Mouse (Mus musculus) lung, postnatal 0 days (tissue): ENCODE data around the gene Pgpep1. TPM values are rescaled to one million over a fixed set of nuclear protein-coding genes. Genes with fewer than 3 reads are reported as not detected.

Source experiments
- ATAC-seq: fragments of 200-750 bp; cut with Nextera tagmentation; 2 replicates; pipeline ENCODE4 v1.8.0; 2017; ENCODE audit warnings: moderate library complexity
- DNase-seq: peaks from one replicate; pipeline ENCODE4 v3.0.0-alpha.2; 2016; ENCODE audit warnings: low spot score
- H3K27ac ChIP-seq: fragments of 300-500 bp; sonication (generic); 2 replicates; pipeline ENCODE4 v1.5.1; 2014; ENCODE audit warnings: antibody characterized with exemption, mild to moderate bottlenecking, low read length, mixed read lengths
- H3K27me3 ChIP-seq: fragments of 300-500 bp; sonication (generic); replicated peaks from 2 replicates; pipeline ENCODE4 v1.6.1; 2014; ENCODE audit warnings: low read length, mixed read lengths; ENCODE audit not compliant: insufficient read depth
- H3K36me3 ChIP-seq: fragments of 300-500 bp; sonication (generic); 2 replicates; pipeline ENCODE4 v1.6.1; 2014; ENCODE audit warnings: low read length, mixed read lengths; ENCODE audit not compliant: insufficient read depth
- H3K4me1 ChIP-seq: fragments of 300-500 bp; sonication (generic); 2 replicates; pipeline ENCODE4 v1.6.1; 2014; ENCODE audit warnings: antibody characterized with exemption, low read depth, low read length, mixed read lengths; ENCODE audit not compliant: insufficient read depth
- H3K4me2 ChIP-seq: fragments of 300-500 bp; sonication (generic); replicated peaks from 2 replicates; pipeline ENCODE4 v1.6.1; 2014; ENCODE audit warnings: low read depth, mild to moderate bottlenecking, low read length, moderate library complexity, mixed read lengths
- H3K4me3 ChIP-seq: fragments of 300-500 bp; sonication (generic); 2 replicates; pipeline ENCODE4 v1.5.1; 2014; ENCODE audit warnings: low read depth, low read length
- H3K9ac ChIP-seq: fragments of 300-500 bp; sonication (generic); replicated peaks from 2 replicates; pipeline ENCODE4 v1.6.1; 2014; ENCODE audit warnings: low read depth, mild to moderate bottlenecking
- H3K9me3 ChIP-seq: fragments of 300-500 bp; sonication (generic); 2 replicates; pipeline ENCODE4 v1.6.1; 2016; ENCODE audit warnings: low read length, mixed read lengths
- CTCF ChIP-seq: IDR thresholded peaks from 2 replicates; pipeline ENCODE4 v1.5.1; 2016; ENCODE audit warnings: antibody characterized with exemption, mild to moderate bottlenecking
- EP300 ChIP-seq: IDR thresholded peaks from 2 replicates; pipeline ENCODE4 v1.6.1; 2016; ENCODE audit warnings: antibody characterized with exemption, mild to moderate bottlenecking, control low read depth
- whole genome bisulfite sequencing: fragments of 180-500 bp; shearing (Covaris S2); extraction: QIAGEN DNeasy Blood & Tissue Kit; methylation state at CpG from one replicate; pipeline ENCODE4 v1.1.7; 2014; 5-methylcytosine and 5-hydroxymethylcytosine counted together
- polyA plus RNA-seq: library from polyadenylated mRNA; unstranded; fragments of >200 nt; fragmentation: Nextera tagmentation; extraction: Ambion mirVana; gene quantifications from 2 replicates; pipeline ENCODE4 v1.2.1, GENCODE M21; 2015

The Pgpep1 gene
- polyA plus RNA-seq, 1 experiment from 2014 or later = 32.9 TPM

DNA sequence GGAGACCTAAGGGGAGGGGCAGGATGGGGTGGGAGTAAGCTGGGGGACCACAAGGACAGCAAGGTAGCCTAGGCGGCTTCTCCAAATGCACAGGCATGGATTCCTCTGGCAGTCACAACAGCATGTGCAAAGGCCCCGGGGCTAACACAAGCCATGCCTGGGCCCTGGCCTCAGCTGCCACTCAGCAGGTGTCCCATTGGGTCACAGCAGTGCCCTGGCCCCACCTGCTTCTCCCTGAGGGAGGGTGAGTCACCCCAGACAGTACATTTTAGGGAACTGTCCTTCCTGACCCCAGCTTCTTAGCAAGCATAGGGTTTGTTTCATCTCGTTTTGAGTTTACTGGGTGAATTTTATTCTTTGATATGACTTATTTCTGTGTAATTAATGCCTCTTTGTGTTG, 22.5 kb upstream of the Pgpep1 start:
- H3K27ac ChIP-seq = 0 out of 2 replicates have a peak overlapping the region, but pooled peaks have one; percentile 27
- no peak for TF ChIP-seq EP300
- TF ChIP-seq CTCF = no peak
- ATAC-seq (peak; percentile 9; the same call in 1 of the 2 replicates), DNase-seq (no peak)
- peaks cover 4% of the 10 kb centered on the region; the same call in 1 of the 2 replicates for H3K4me1 ChIP-seq
- no peaks in the 10 kb centered on the region for H3K27me3 ChIP-seq
- H3K4me3 ChIP-seq = no peak overlapping the region
- WGBS = 76% methylated on average over 3 of the region's 3 CpGs
- H3K9me3 ChIP-seq = no peaks in the 10 kb centered on the region
- no peaks in the 10 kb centered on the region; the same call in 1 of the 2 replicates for H3K36me3 ChIP-seq
- peak overlapping the region; percentile 35; the same call in 1 of the 2 replicates for H3K4me2 ChIP-seq
- no peak overlapping the region for H3K9ac ChIP-seq

DNA sequence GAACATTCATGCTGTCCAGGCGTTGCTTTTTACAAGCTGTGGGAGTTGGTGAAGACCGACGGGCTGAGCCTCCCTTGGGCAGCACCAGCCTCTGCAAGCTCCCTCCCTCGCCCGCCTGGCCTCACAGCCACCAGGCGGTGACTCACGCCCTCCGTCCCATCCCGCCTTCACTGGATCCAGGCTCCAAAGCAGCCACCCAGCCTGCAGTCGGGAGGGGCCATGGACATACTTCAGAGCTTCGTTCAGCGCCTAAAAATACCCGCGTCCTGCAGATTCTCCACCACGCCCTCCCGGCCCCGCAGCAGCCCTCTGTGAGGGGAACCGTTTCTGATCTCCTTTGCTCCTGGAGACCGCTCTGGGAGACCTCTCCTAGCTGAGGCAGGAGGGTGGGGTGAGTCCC, 22.0 kb upstream of the Pgpep1 start:
- Histone ChIP-seq H3K4me1 (peaks cover 4% of the 10 kb centered on the region; the same call in 1 of the 2 replicates), H3K9me3 (no peaks in the 10 kb centered on the region), H3K4me2 (peak overlapping the region; percentile 35; the same call in 1 of the 2 replicates), H3K27ac (0 out of 2 replicates have a peak overlapping the region, but pooled peaks have one; percentile 27), H3K27me3 (no peaks in the 10 kb centered on the region), H3K9ac (no peak overlapping the region), H3K4me3 (no peak overlapping the region), H3K36me3 (no peaks in the 10 kb centered on the region; the same call in 1 of the 2 replicates)
- WGBS = 3% methylated on average over 19 of the region's 19 CpGs
- peak; percentile 93 for DNase-seq
- ATAC-seq = peak; percentile 95
- TF ChIP-seq EP300 (no peak), CTCF (peak; percentile 68)

DNA sequence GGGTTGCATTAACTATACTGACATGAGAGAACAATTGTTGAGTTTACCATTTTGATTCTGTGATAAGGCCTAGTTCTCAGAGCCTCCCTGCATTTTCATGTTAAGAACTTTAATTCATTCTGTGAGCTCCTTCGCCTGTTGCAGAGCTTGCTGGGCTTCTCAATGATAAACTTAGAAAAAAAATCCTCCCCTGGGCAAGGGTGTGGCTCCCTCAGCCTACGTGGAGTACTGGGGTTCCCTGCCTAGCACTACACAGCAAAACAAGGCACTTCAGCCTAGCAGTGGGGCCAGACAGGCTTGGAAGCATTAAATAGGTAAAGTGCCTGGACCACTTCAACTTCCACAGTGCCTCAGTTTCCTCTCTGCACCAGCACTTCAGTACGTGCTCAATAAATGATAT, 21.2 kb upstream of the Pgpep1 start:
- Histone ChIP-seq H3K27me3 (no peaks in the 10 kb centered on the region), H3K4me2 (0 out of 2 replicates have a peak overlapping the region, but pooled peaks have one; percentile 20), H3K36me3 (no peaks in the 10 kb centered on the region; the same call in 1 of the 2 replicates), H3K9me3 (no peaks in the 10 kb centered on the region), H3K4me3 (no peak overlapping the region), H3K9ac (no peak overlapping the region), H3K4me1 (peaks cover 4% of the 10 kb centered on the region; the same call in 1 of the 2 replicates), H3K27ac (0 out of 2 replicates have a peak overlapping the region, but pooled peaks have one; percentile 17)
- no peak for TF ChIP-seq CTCF
- TF ChIP-seq EP300 = no peak
- 55% methylated on average over 3 of the region's 3 CpGs for WGBS
- no peak for DNase-seq
- no peak for ATAC-seq

DNA sequence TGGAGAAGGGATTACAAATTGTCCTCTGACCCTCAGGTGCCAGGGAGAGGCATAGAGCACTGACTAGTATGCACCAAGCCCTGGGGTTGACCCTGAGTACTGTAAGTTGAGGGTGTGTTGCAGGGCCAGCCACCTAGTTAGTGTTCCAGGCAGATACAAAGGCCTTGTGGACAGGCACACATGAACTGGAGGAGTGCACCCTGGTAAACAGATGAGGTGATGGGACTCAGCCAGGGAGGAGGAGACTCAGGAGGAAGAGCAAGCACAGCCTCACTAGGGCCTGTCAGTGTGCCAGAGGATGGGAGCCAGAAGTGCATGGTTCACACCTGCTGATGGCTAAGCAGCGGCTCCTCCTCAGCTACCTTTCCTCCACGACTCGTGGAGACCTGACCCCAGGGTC, 19.9 kb upstream of the Pgpep1 start:
- Histone ChIP-seq H3K4me1 (peaks cover 9% of the 10 kb centered on the region; the same call in 1 of the 2 replicates), H3K9ac (no peak overlapping the region), H3K36me3 (no peaks in the 10 kb centered on the region; the same call in 1 of the 2 replicates), H3K4me2 (no peak overlapping the region), H3K9me3 (no peaks in the 10 kb centered on the region), H3K27ac (no peak overlapping the region), H3K4me3 (no peak overlapping the region), H3K27me3 (no peaks in the 10 kb centered on the region)
- no peak for TF ChIP-seq EP300
- no peak for TF ChIP-seq CTCF
- DNase-seq (no peak), ATAC-seq (no peak)
- 66% methylated on average over 3 of the region's 3 CpGs for WGBS

DNA sequence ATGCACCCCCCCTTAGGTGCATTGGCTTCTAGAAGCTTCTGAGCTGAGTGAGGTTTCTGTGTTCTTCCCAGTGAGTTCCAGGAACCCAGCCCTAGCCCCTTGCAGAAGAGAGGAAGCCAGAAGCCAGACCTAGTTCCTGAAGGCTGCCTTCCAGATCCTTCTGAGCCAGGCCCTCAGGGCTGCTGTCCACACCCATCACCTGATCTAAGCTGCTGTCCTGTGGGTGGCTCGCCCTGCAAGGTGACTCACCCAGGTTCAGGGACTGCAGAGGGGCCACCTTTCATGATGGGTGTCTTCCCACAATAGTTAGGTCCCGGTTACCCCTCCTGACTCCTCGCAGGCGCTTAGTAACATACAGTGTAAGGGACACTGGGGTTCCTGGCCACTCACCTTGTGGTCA, 19.2 kb upstream of the Pgpep1 start:
- Histone ChIP-seq H3K27me3 (no peaks in the 10 kb centered on the region), H3K4me2 (no peak overlapping the region), H3K9me3 (no peaks in the 10 kb centered on the region), H3K27ac (no peak overlapping the region), H3K9ac (0 out of 2 replicates have a peak overlapping the region, but pooled peaks have one; percentile 8), H3K4me1 (peaks cover 13% of the 10 kb centered on the region; the same call in 1 of the 2 replicates), H3K36me3 (no peaks in the 10 kb centered on the region; the same call in 1 of the 2 replicates), H3K4me3 (no peak overlapping the region)
- TF ChIP-seq CTCF (no peak), EP300 (no peak)
- ATAC-seq = no peak
- DNase-seq = no peak
- WGBS = 87% methylated on average over 4 of the region's 4 CpGs

DNA sequence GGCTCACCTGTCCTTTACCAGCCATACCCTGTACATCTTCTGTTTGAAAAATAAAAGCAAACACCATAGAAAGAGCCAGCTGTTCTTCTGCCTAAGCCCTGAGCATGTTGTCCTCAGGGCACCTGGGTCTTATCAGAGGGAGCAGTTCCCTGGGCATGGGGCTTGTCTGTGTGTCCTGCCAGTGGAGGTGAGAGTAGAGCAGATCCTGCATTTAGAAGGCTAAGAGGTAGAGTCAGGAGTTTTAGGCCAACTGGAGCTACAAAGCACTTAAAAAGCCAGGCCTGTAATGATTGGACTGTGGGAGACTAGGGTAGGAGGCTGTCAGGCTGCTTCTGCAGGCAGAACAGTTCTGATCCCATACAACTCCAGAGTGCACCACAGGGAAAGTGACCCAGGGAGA, 18.5 kb upstream of the Pgpep1 start:
- Histone ChIP-seq H3K9ac (no peak overlapping the region), H3K27ac (no peak overlapping the region), H3K4me3 (no peak overlapping the region), H3K4me1 (peaks cover 20% of the 10 kb centered on the region), H3K4me2 (no peak overlapping the region), H3K9me3 (no peaks in the 10 kb centered on the region), H3K36me3 (no peaks in the 10 kb centered on the region; the same call in 1 of the 2 replicates), H3K27me3 (no peaks in the 10 kb centered on the region)
- ATAC-seq (no peak), DNase-seq (no peak)
- no peak for TF ChIP-seq CTCF
- TF ChIP-seq EP300 = no peak
